Mouse (Mus musculus): Measurements from ENCODE around the gene Zfp652.

DNA sequence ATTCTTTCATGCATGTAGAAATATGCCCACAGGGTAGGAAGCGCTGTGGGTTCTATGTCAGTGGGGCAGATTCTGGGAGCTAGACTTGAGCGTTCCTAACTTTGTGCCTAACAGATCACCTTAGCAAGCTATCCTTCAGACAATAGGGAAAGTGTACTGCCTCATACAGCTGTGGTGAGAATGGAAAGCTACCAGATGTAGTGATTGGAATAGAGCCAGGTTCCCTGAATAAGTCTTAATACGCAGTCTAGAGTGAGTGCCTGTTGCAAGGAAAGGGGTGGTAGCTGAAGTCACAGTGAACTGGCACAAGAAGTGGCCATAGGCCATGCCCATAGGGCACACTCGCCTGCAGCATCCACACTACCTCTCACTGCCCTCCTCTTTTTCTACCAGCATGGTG lies 50.5 kb downstream of the Zfp652 start:
- TF ChIP-seq CTCF (IDR thresholded peaks at IDR 0.05; ENCODE audit: insufficient read depth, low read length) (no peak), POLR2A (IDR thresholded peaks at IDR 0.05; ENCODE audit: borderline replicate concordance, extremely low read depth, low read depth, low read length) (no peak)

Measured in lung, adult 2 months (tissue).